In genomic region chr9:45787547-45787946, GRCm38 (mm10) we compare ENCODE assay signal across 18 mouse cellular contexts. TPM values are rescaled to one million over a fixed set of nuclear protein-coding genes. Genes with fewer than 3 reads are reported as not detected.
DNase-seq lines count a peak whose midpoint lies in the region; ATAC-seq lines count a peak whose summit lies in the region.
"Had no signal": no experiment of that assay in that cellular context is flagged by ENCODE, and none has a peak within 500 bp of the region (broad histone marks: within the 10 kb centered on the region; RNA-seq: fewer than 3 reads in every experiment).

No protein-coding gene starts in this region.

- peaks cover 21% of the 10 kb centered on the region for H3K4me1 ChIP-seq in heart, embryonic 15.5 days (replicated peaks)
- H3K4me1 ChIP-seq in lung, embryonic 16.5 days (replicated peaks; ENCODE audit: control insufficient read depth, insufficient read depth, low read length) = peaks cover 16% of the 10 kb centered on the region
- no peaks in the 10 kb centered on the region for H3K4me1 ChIP-seq in kidney, embryonic 14.5 days (ENCODE audit: control insufficient read depth, insufficient read depth, low read length)
- no peaks in the 10 kb centered on the region for H3K4me1 ChIP-seq in forebrain, embryonic 14.5 days (ENCODE audit: control insufficient read depth, insufficient read depth, low read length)
- H3K4me1 ChIP-seq: neural tube, embryonic 12.5 days had no signal

- no peaks in the 10 kb centered on the region for H3K36me3 ChIP-seq in heart, embryonic 15.5 days
- H3K36me3 ChIP-seq in lung, embryonic 16.5 days (ENCODE audit: control insufficient read depth, insufficient read depth, low read length) = no peaks in the 10 kb centered on the region
- H3K36me3 ChIP-seq in kidney, embryonic 14.5 days (ENCODE audit: control insufficient read depth, insufficient read depth, low read length) = peaks cover 24% of the 10 kb centered on the region
- H3K36me3 ChIP-seq in forebrain, embryonic 14.5 days (ENCODE audit: control insufficient read depth, insufficient read depth, low read length) = peaks cover 10% of the 10 kb centered on the region; the same call in 1 of the 2 replicates

- H3K4me2 ChIP-seq in heart, embryonic 15.5 days = 0 out of 2 replicates have a peak overlapping the region, but pooled peaks have one; percentile 7
- H3K4me2 ChIP-seq in lung, embryonic 16.5 days (ENCODE audit: low read depth, low read length) = no peak overlapping the region
- no peak overlapping the region for H3K4me2 ChIP-seq in kidney, embryonic 14.5 days (replicated peaks; ENCODE audit: low read depth, low read length)
- H3K4me2 ChIP-seq in forebrain, embryonic 14.5 days (ENCODE audit: low read length) = no peak overlapping the region
- H3K4me2 ChIP-seq: forebrain, embryonic 12.5 days; neural tube, embryonic 12.5 days had no signal

- no peaks in the 10 kb centered on the region for H3K27me3 ChIP-seq in heart, embryonic 15.5 days
- H3K27me3 ChIP-seq in lung, embryonic 16.5 days (ENCODE audit: control insufficient read depth, insufficient read depth, low read depth, low read length) = no peaks in the 10 kb centered on the region
- no peaks in the 10 kb centered on the region for H3K27me3 ChIP-seq in kidney, embryonic 14.5 days (ENCODE audit: control insufficient read depth, insufficient read depth, low read length)
- no peaks in the 10 kb centered on the region for H3K27me3 ChIP-seq in forebrain, embryonic 14.5 days (replicated peaks; ENCODE audit: control insufficient read depth, insufficient read depth, low read length)
- H3K27me3 ChIP-seq: forebrain, embryonic 12.5 days; neural tube, embryonic 12.5 days had no signal

- H3K4me3 ChIP-seq in heart, embryonic 15.5 days = no peak overlapping the region
- no peak overlapping the region for H3K4me3 ChIP-seq in lung, embryonic 16.5 days (ENCODE audit: low read length)
- H3K4me3 ChIP-seq in kidney, embryonic 14.5 days (ENCODE audit: low read length) = no peak overlapping the region
- H3K4me3 ChIP-seq in forebrain, embryonic 14.5 days (ENCODE audit: low read depth, low read length) = no peak overlapping the region
- H3K4me3 ChIP-seq: forebrain, embryonic 12.5 days; hindbrain, embryonic 10.5 days; layer of hippocampus, adult 2 months; neural tube, embryonic 12.5 days had no signal

- peak; percentile 45; the same call in 1 of the 2 replicates for ATAC-seq in heart, embryonic 15.5 days (replicated peaks; ENCODE audit: insufficient number of reproducible peaks, insufficient read depth, low FRiP score, low read depth)
- peak; percentile 54; the same call in 1 of the 2 replicates for ATAC-seq in lung, embryonic 16.5 days (ENCODE audit: low read depth)
- ATAC-seq in erythroblast, adult 5-6 weeks (replicated peaks; ENCODE audit: low FRiP score, poor library complexity, severe bottlenecking) = peak; percentile 69
- peak; percentile 62 for ATAC-seq in megakaryocyte-erythroid progenitor cell, adult 5-6 weeks (replicated peaks; ENCODE audit: low FRiP score, low TSS enrichment, poor library complexity, severe bottlenecking)
- ATAC-seq in kidney, embryonic 14.5 days (ENCODE audit: low FRiP score, low TSS enrichment) = no peak
- no peak for ATAC-seq in forebrain, embryonic 14.5 days

- peak overlapping the region; percentile 68 for H3K27ac ChIP-seq in heart, embryonic 15.5 days
- peak overlapping the region; percentile 28 for H3K27ac ChIP-seq in lung, embryonic 16.5 days (ENCODE audit: low read length)
- no peak overlapping the region for H3K27ac ChIP-seq in kidney, embryonic 14.5 days (ENCODE audit: low read depth, low read length)
- no peak overlapping the region for H3K27ac ChIP-seq in forebrain, embryonic 14.5 days (ENCODE audit: low read depth, low read length)
- H3K27ac ChIP-seq: forebrain, embryonic 12.5 days; layer of hippocampus, adult 2 months; neural tube, embryonic 12.5 days had no signal

- WGBS in heart, embryonic 15.5 days = 34% methylated on average over 6 of the region's 6 CpGs
- 40% methylated on average over 6 of the region's 6 CpGs for WGBS in lung, embryonic 16.5 days
- WGBS in kidney, embryonic 14.5 days = 79% methylated on average over 6 of the region's 6 CpGs
- WGBS in forebrain, embryonic 14.5 days = 73% methylated on average over 6 of the region's 6 CpGs

- no peaks in the 10 kb centered on the region for H3K9me3 ChIP-seq in heart, embryonic 15.5 days (replicated peaks)
- H3K9me3 ChIP-seq in lung, embryonic 16.5 days (ENCODE audit: control insufficient read depth, low read length) = no peaks in the 10 kb centered on the region
- H3K9me3 ChIP-seq in kidney, embryonic 14.5 days (ENCODE audit: control insufficient read depth, low read length) = no peaks in the 10 kb centered on the region
- H3K9me3 ChIP-seq in forebrain, embryonic 14.5 days (replicated peaks; ENCODE audit: control insufficient read depth, low read length) = no peaks in the 10 kb centered on the region
- H3K9me3 ChIP-seq: forebrain, embryonic 12.5 days; hindbrain, embryonic 10.5 days; neural tube, embryonic 12.5 days had no signal

- DNase-seq in heart, adult 9 months (ENCODE audit: low spot score in 2 of 2) = no peak
- no peak for DNase-seq in lung, postnatal 10 days
- no peak for DNase-seq in forebrain, embryonic 14.5 days (ENCODE audit: low spot score)
- DNase-seq: B cell, adult 2 months; cerebellum, adult 8-10 months; kidney, adult 18-20 months; lung, adult 2 months; midbrain, embryonic 14.5 days; thymus, postnatal 14 days had no signal

- no peak overlapping the region for H3K9ac ChIP-seq in heart, embryonic 15.5 days
- no peak overlapping the region for H3K9ac ChIP-seq in lung, embryonic 16.5 days (ENCODE audit: low read length)
- H3K9ac ChIP-seq in kidney, embryonic 14.5 days (ENCODE audit: low read depth, low read length) = no peak overlapping the region
- H3K9ac ChIP-seq in forebrain, embryonic 14.5 days (ENCODE audit: low read length) = no peak overlapping the region
- H3K9ac ChIP-seq: forebrain, embryonic 12.5 days; neural tube, embryonic 12.5 days had no signal

RNA-seq across cellular contexts. Expression of gene Cep164, which starts 40.9 kb away (rescaled TPM):
- 12.4 and 16.5 TPM in 2 replicates for polyA plus RNA-seq in heart, embryonic 15.5 days (2015; fragmentation: Nextera tagmentation; extraction: Ambion mirVana)
- 24.8 and 26.2 TPM in 2 replicates for polyA plus RNA-seq in lung, embryonic 16.5 days (2015; fragmentation: Nextera tagmentation; extraction: Ambion mirVana)
- 27.3 and 34.7 TPM in 2 replicates for total RNA-seq in erythroblast, adult 5-6 weeks (2015; ENCODE audit: low replicate concordance)
- total RNA-seq in erythroblast, adult 5-6 weeks (2017; ENCODE audit: low replicate concordance) = 52.8 and 68.6 TPM in 2 replicates
- total RNA-seq in megakaryocyte-erythroid progenitor cell, adult 5-6 weeks (2014; fragmentation: Nextera tagmentation) = 15.8 and 30.3 TPM in 2 replicates
- total RNA-seq in megakaryocyte-erythroid progenitor cell, adult 5-6 weeks (2017) = 10.6 and 11.1 TPM in 2 replicates
- polyA plus RNA-seq in kidney, embryonic 14.5 days (2014; fragmentation: Nextera tagmentation; extraction: Ambion mirVana) = 24.3 and 30.8 TPM in 2 replicates
- polyA plus RNA-seq in forebrain, embryonic 14.5 days (2014; fragmentation: Nextera tagmentation; extraction: Ambion mirVana) = 7.7 and 8.9 TPM in 2 replicates

RNA-seq across cellular contexts. Expression of gene Bace1, which starts 50.8 kb away (rescaled TPM):
- 18.2 and 24.5 TPM in 2 replicates for polyA plus RNA-seq in heart, embryonic 15.5 days (2015; fragmentation: Nextera tagmentation; extraction: Ambion mirVana)
- 23.7 and 23.8 TPM in 2 replicates for polyA plus RNA-seq in lung, embryonic 16.5 days (2015; fragmentation: Nextera tagmentation; extraction: Ambion mirVana)
- total RNA-seq in erythroblast, adult 5-6 weeks (2015; ENCODE audit: low replicate concordance) = 1.0 and 25.7 TPM in 2 replicates
- total RNA-seq in erythroblast, adult 5-6 weeks (2017; ENCODE audit: low replicate concordance) = 2.5 and 14.2 TPM in 2 replicates
- total RNA-seq in megakaryocyte-erythroid progenitor cell, adult 5-6 weeks (2014; fragmentation: Nextera tagmentation) = 1.7 and 5.8 TPM in 2 replicates
- 0.52 and 0.99 TPM in 2 replicates for total RNA-seq in megakaryocyte-erythroid progenitor cell, adult 5-6 weeks (2017)
- polyA plus RNA-seq in kidney, embryonic 14.5 days (2014; fragmentation: Nextera tagmentation; extraction: Ambion mirVana) = 23.4 and 36.2 TPM in 2 replicates
- 26.7 and 35.9 TPM in 2 replicates for polyA plus RNA-seq in forebrain, embryonic 14.5 days (2014; fragmentation: Nextera tagmentation; extraction: Ambion mirVana)

Comparison
In these comparisons a context has a peak if more than half of its experiments do, and no peak if none do; other contexts are left out.
1. ATAC-seq: peak in heart, embryonic 15.5 days (single experiment), lung, embryonic 16.5 days (single experiment), erythroblast, adult 5-6 weeks (single experiment) and megakaryocyte-erythroid progenitor cell, adult 5-6 weeks (single experiment); none in kidney, embryonic 14.5 days (single experiment) and forebrain, embryonic 14.5 days (single experiment).
2. H3K27ac ChIP-seq: peak in heart, embryonic 15.5 days (single experiment) and lung, embryonic 16.5 days (single experiment); none in kidney, embryonic 14.5 days (single experiment) and forebrain, embryonic 14.5 days (single experiment).